Mouse (Mus musculus) heart, adult 2 months (tissue): Measurements from ENCODE around the gene Maoa.

Experiments used
- CTCF ChIP-seq: fragments of 200-600 bp; IDR thresholded peaks from 2 replicates; pipeline ENCODE4 v1.8.1; 2022; ENCODE audit warnings: antibody characterized with exemption, mild to moderate bottlenecking, moderate library complexity
- POLR2A ChIP-seq: fragments of 200-500 bp; IDR thresholded peaks from 2 replicates; pipeline ENCODE4 v1.6.1; 2011; ENCODE audit warnings: mild to moderate bottlenecking, low read depth, low read length, control low read depth; ENCODE audit not compliant: insufficient read depth

- TF ChIP-seq POLR2A (peak; percentile 43; the same call in 1 of the 2 replicates), CTCF (no peak)
Measured at GRCm38 (mm10) chrX:16619034-16619929, at the start of gene Maoa.
